Mouse (Mus musculus): ENCODE data around the gene Lpxn.

Lpxn gene

DNA sequence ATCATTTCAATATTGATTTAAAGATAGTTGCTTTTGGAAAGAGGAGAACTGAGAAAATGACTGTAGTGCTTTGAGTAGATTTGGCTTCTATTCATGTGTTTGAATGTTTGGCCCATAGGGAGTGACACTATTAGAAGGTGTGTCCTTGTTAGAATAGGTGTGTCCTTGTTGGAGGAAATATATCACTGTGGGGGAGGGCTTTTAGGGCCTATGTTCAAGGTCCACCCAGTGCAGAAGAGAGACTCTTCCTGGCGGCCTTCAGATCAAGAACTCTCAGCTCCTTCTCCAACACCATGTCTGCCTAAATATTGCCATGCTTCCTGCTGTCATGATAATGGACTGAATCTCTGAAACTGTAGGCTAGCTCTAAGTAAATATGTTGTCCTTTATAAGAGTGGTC, 8.2 kb downstream of the Lpxn start:
- DNase-seq (ENCODE audit: low read depth in 1 of 2, low spot score in 2 of 2), result no peak

DNA sequence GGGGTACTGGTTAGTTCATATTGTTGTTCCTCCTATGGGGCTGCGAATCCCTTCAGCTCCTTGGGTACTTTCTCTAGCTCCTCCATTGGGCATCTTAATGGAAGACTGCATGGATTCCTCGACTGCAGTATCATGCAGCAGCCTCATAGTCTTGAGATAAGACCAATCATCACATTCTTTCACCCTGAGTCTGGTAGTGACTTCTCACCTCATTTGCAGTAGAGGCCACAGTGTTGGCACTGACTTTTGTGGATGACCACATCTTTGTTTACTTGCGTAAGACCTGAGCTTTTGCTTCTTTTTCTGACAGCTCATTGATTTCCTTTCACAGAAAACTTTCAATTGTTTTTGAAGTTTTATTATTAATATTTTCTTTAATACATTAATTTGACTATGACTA, 9.7 kb downstream of the Lpxn start:
- no peak for DNase-seq (ENCODE audit: low read depth in 1 of 2, low spot score in 2 of 2)

DNA sequence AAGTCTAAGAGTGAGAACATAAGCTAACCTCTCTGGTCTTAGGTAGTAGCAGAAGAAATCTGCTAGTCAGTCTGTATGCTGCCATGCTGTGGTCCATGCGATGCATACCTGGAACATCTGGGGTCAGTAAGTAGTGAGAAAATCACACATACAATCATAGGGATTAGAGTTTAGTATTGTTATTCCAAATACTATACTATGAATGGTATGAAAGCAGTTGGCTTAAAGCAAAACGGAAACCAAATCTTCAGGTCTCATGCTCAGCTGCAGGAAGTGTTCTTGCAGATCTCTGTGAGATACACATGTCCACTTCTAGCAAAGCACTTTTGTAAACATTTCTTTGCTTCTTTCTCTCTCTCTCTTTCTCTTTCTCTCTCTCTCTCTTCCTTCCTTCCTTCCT, 10.2 kb downstream of the Lpxn start:
- DNase-seq (ENCODE audit: low read depth in 1 of 2, low spot score in 2 of 2), result no peak

DNA sequence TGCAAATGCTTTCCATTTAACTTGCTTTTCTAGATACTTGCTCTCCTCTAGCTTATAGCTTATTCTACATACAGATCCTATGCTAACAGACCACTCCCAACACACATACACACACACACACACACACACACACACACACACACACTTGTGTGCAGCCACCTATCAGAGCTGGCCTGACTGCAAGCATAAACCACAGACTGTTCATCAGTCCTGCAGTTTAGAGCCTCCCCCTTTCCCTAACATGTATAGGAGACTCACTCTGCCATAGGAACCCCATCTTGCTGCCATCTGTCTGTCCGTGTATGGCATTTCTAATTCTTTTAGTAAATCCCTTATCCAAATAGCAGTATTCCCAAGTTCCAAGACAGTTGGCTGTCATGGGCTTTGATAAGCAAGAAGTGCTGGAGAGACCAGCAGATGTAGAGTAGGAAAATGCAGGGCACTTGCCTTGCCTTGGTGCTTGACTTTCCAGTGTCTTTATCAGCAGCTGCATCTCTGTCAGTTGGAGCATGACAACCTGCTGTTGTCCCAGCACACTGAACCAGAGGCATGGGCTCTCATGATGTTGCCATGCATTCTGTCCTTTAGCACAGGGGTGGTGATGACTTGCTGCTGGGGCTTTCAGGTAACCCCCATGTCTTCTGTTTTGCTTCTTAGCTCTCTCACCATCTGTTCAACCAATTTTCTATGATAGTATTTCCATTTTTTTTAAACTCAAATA, 16.8 kb downstream of the Lpxn start:
- DNase-seq (ENCODE audit: low read depth in 1 of 2, low spot score in 2 of 2), result no peak

DNA sequence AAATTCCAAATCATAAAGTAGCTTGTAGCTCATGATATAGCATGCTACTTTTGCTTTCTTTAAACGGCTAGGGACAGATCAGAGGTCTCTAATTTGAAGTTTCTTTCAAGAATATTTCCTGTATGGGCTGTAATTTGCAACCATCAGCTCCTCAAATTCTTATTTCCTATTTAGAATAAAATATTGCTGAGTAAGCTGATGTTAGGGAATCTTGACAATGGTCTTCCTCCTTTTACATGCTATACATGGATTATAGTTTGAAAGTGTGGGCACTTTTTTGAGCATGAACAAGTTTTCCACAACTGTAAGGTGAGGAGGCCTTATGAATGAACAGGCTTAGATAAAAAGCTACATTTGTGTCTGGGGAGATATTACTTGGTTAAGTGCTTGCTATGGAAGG, 17.9 kb downstream of the Lpxn start:
- DNase-seq (ENCODE audit: low read depth in 1 of 2, low spot score in 2 of 2), result no peak

DNA sequence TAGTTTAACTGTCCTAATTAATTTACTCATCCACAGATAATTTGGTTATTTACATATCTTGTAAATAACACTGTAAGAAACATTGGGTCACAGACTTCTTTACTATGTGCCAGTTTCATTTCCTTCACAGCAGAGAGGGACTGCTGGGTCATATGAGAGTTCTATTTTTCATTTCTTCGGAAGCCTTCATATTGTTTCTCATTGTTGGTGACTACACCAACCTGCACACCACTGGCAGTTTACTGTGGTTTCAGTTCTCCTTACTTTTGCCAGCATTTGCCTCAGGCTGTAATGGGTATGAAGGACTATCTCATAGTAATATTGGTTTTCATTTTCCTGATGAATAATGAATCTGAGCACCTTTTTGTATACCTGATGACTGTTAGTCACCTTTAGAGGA, 22.5 kb downstream of the Lpxn start:
- no peak for DNase-seq (ENCODE audit: low read depth in 1 of 2, low spot score in 2 of 2)

DNA sequence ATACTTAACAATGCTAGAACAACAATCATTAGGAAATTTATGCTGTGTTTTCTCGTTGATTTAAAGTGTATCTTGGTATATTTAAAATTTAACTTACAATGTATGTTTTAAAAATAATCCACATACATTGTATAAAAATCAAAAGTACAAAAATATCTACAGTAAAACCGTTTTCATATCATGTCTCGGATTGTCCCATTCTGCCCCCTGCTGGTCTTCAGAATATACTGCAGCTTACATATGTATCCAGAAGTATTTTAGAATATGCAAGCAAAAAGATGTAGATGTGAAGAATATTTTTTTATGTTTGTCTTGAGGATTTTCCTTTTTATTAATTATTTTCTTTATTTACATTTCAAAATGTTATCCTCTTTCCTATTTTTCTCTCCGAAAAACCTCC, 24.4 kb downstream of the Lpxn start:
- DNase-seq (ENCODE audit: low read depth in 1 of 2, low spot score in 2 of 2), result no peak

DNA sequence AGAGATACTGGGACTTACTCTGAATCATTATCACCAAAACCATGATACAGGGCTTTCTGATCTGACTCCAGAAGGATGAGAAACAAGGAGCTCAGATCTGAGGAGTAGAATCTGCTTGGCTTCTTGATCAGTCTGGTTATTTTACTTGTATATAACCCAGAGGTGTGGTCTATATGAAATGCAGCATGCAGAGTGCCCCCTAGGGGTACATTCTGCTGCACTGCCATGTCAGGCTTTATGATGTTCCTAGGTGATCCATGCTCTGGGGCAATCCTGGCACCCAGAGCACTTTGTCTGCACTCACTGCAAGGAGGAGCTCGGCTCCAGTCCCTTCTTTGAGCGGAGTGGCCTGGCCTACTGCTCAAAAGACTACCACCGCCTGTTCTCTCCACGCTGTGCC, 28.6 kb downstream of the Lpxn start:
- no peak for DNase-seq (ENCODE audit: low read depth in 1 of 2, low spot score in 2 of 2)

DNA sequence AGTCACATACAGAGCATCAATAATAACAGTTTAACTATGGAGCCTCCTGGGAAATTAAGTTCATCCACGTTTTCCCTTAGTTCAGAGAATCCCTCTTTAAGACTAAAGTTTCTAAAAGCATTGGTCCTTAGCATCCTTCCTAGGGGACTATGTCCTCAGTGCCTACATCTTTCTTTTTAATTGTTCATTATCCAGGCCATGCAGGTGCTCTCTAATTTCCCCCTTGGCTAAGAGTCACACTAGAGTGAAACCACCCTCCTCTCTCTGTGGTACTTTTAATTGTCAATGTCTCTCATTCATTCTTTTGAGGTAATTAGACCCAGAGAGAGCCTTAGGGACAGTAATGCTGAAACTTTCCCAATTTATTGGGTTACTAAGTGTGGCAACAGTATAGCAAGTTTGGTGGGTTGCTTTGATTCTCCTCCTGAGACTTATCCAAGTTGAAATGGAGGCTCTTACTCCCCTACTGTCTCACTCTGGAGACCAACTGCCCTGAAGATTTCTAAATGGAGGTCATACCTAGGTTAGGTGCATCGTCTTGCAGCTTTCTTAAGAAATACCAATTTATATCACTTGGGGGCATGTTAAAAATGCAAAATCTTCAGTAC, 34.9 kb downstream of the Lpxn start:
- no peak for DNase-seq (ENCODE audit: low read depth in 1 of 2, low spot score in 2 of 2)

DNA sequence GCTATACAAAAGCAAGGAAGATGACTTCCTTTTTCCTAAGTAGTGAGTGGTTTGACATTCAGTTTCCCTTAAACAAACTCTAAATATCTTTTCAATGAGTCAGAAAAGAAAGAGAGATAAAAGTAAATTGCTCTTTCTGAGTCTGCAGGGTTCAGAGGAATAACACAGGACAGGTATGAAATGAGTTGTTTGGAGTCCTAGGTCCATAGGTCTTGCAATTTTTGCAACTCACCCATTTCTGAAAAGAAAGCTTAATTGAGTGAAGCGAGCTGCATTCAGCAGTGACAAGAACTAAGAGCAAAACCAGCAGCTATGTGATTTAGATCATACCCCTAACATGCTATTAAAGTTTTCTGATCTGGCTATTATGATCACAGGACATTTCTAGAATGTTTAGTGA, 35.6 kb downstream of the Lpxn start:
- DNase-seq (ENCODE audit: low read depth in 1 of 2, low spot score in 2 of 2), result no peak

DNA sequence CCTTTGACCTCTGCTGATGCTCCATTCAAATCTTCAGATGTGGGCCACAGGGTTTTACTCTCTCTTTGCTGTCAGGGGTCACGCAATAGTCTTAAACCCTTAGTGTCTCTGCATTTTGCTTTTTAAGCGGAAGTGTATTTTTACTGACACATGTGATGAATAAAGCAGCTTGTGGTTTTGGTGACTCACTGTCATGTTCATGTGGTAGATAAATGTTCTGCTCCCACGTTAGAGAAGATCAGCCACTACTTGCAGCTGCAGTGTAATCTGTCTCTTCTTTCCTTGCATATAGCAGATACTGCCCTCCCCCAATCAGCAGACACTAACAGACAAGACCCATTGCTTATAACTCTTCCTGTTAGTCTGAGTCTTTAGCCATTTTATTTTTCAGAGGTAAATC, 37.6 kb downstream of the Lpxn start:
- DNase-seq (ENCODE audit: low read depth in 1 of 2, low spot score in 2 of 2), result peak in 1 of 2 experiments; percentile 31

DNA sequence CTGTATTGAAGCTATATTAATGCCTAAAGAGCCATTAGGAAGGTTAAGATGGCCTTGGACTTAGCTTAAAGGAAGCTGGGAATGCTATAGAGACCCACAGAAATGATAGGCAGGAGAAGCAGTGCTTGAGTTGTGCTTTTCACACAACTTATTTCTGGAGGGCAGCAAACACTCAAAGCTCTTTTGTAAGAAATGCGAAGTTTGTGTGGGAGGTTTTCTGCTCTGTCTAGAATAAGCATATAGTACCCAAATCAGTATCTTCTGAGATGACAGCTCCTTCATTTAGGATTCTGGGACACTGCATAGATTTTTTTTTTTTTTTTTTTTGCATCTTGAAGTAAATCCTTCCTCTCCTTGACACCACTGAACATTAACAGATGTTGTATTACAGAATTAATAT, 42.5 kb downstream of the Lpxn start:
- no peak for DNase-seq (ENCODE audit: low read depth in 1 of 2, low spot score in 2 of 2)

DNA sequence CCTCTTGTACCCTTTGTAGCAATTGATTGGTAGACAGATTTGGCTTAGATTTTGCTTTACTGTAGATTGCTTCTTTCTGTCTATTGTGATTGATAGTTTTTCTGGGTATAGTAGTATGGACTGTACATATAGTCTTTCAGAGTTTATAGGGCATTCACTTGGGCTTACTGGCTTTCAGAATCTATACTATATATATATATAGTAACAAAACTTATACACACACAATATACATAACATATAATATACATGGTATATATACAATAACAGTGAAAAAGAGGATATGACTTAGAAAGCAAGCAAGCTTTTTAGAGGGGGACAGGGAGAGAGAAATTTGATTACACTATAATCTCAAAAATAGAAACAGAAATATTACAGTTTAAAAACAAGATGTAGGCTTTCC, 50.4 kb downstream of the Lpxn start, which contains the start of gene Gm5244:
TSS of gene Gm5244 (plus strand) at position 301 of the 400 bp plus-strand sequence.
- no peak for DNase-seq (ENCODE audit: low read depth in 1 of 2, low spot score in 2 of 2)

DNA sequence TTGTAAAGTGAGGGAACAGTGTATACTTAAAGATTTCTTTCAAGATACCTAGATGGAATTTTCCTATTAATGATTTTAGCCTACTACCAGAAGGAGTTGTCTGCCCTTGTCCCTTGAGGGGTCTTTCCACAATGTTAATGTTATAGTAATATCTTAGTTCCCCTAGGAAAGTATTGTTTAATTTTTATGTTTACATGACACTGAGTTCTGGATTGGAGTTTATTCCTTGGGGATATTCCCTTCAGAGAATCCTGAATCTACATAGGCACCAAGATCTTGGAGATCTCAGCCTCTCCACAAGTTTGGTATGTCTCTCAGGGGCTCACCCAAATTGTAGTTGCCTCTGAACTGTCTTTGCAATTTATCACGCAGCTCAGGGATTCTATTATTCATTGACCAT, 61.0 kb downstream of the Lpxn start, which contains the start of gene Olfr1444:
TSS of gene Olfr1444 (plus strand) at position 301 of the 400 bp plus-strand sequence.
- no peak for DNase-seq (ENCODE audit: low read depth in 1 of 2, low spot score in 2 of 2)

All from monocyte, adult 2 months (primary cell).